Mouse (Mus musculus) adrenal gland, adult (tissue): ENCODE results near the gene Zfp672.
"Not testable (repeated sequence)": the region's sequence is repeated elsewhere in the genome, so short reads cannot be mapped to it uniquely, and the experiment has no call there.

Source experiments
- DNase-seq, 2 experiments: peaks; one replicate each; pipeline ENCODE4 v3.0.0; 2022 to 2023; ENCODE audit warnings: low spot score in 1 of 2; ENCODE audit not compliant: inconsistent age in 2 of 2

Zfp672 gene

GRCm38 (mm10) chr11:58330276-58331148, at the start of gene Zfp672, which contains the start of gene Sh3bp5l:
Gene Zfp672, minus strand, starts transcription at chr11:58330339.
Gene Sh3bp5l, plus strand, starts transcription at chr11:58330724.
- DNase-seq = peak; percentile 92 to 98

- DNase-seq = no peak
These were observed 49.4 kb upstream of the Zfp672 start for GRCm38 (mm10) chr11:58379516-58379915.

GRCm38 (mm10) chr11:58378763-58379278, 48.7 kb upstream of the Zfp672 start, which contains the start of gene Lypd8:
Gene Lypd8, plus strand, starts transcription at chr11:58379043.
- no peak for DNase-seq

- DNase-seq = no peak
These were observed 47.5 kb upstream of the Zfp672 start for GRCm38 (mm10) chr11:58377686-58378085.

GRCm38 (mm10) chr11:58377273-58377672, 47.1 kb upstream of the Zfp672 start:
- DNase-seq = no peak

- not testable (repeated sequence) for DNase-seq
These were observed 36.1 kb upstream of the Zfp672 start for GRCm38 (mm10) chr11:58366191-58366590.

- DNase-seq = no peak
These were observed 34.3 kb upstream of the Zfp672 start for GRCm38 (mm10) chr11:58364454-58364853.

- not testable (repeated sequence) for DNase-seq
These were observed 32.4 kb upstream of the Zfp672 start for GRCm38 (mm10) chr11:58362562-58362961.

- peak in 1 of 2 experiments; percentile 26 for DNase-seq
These were observed 27.9 kb upstream of the Zfp672 start for GRCm38 (mm10) chr11:58357844-58358534.

- no peak for DNase-seq
These were observed 26.9 kb upstream of the Zfp672 start for GRCm38 (mm10) chr11:58357042-58357441.

- no peak for DNase-seq
These were observed 24.8 kb upstream of the Zfp672 start for GRCm38 (mm10) chr11:58354927-58355326.

- DNase-seq = no peak
These were observed 24.3 kb upstream of the Zfp672 start for GRCm38 (mm10) chr11:58354476-58354875.

- no peak for DNase-seq
These were observed 23.6 kb upstream of the Zfp672 start for GRCm38 (mm10) chr11:58353709-58354108.

- DNase-seq = no peak
These were observed 22.8 kb upstream of the Zfp672 start for GRCm38 (mm10) chr11:58352681-58353548.

GRCm38 (mm10) chr11:58351179-58351578, 21.0 kb upstream of the Zfp672 start:
- DNase-seq = no peak

GRCm38 (mm10) chr11:58350628-58351027, 20.5 kb upstream of the Zfp672 start:
- no peak for DNase-seq

- DNase-seq = no peak
These were observed 16.6 kb upstream of the Zfp672 start for GRCm38 (mm10) chr11:58346745-58347144.

GRCm38 (mm10) chr11:58334746-58335145, 4.6 kb upstream of the Zfp672 start:
- peak; percentile 92 to 95 for DNase-seq

GRCm38 (mm10) chr11:58331546-58331945, 1.4 kb upstream of the Zfp672 start:
- peak in 1 of 2 experiments; percentile 53 for DNase-seq

GRCm38 (mm10) chr11:58331149-58331495, 983 bp upstream of the Zfp672 start:
- DNase-seq = peak in 1 of 2 experiments; percentile 52

- DNase-seq = no peak
These were observed 248 bp downstream of the Zfp672 start for GRCm38 (mm10) chr11:58329906-58330275.
